Mouse (Mus musculus) stomach, embryonic 14.5 days (tissue): Measurements from ENCODE around the gene Klhdc1. TPM values are rescaled to one million over a fixed set of nuclear protein-coding genes. Genes with fewer than 3 reads are reported as not detected.

Experiments used
- ATAC-seq: fragments of 200-750 bp; cut with Nextera tagmentation; 2 replicates; pipeline ENCODE4 v1.8.0; 2017; ENCODE audit warnings: low read depth, moderate TSS enrichment; ENCODE audit not compliant: insufficient number of reproducible peaks, insufficient read depth, low FRiP score
- H3K27ac ChIP-seq: fragments of 300-500 bp; sonication (generic); 2 replicates; pipeline ENCODE4 v1.5.1; 2014; ENCODE audit warnings: mild to moderate bottlenecking, low read length, moderate library complexity, mixed read lengths
- H3K27me3 ChIP-seq: fragments of 300-500 bp; sonication (generic); 2 replicates; pipeline ENCODE4 v1.6.1; 2014; ENCODE audit warnings: low read length, control low read depth, mixed read lengths; ENCODE audit not compliant: control insufficient read depth, insufficient read depth
- H3K36me3 ChIP-seq: fragments of 300-500 bp; sonication (generic); 2 replicates; pipeline ENCODE4 v1.6.1; 2014; ENCODE audit warnings: mild to moderate bottlenecking, control low read depth, low read length, moderate library complexity, mixed read lengths; ENCODE audit not compliant: control insufficient read depth, insufficient read depth
- H3K4me1 ChIP-seq: fragments of 300-500 bp; sonication (generic); 2 replicates; pipeline ENCODE4 v1.6.1; 2014; ENCODE audit warnings: low read length, control low read depth, mixed read lengths; ENCODE audit not compliant: control insufficient read depth, insufficient read depth
- H3K4me2 ChIP-seq: fragments of 300-500 bp; sonication (generic); replicated peaks from 2 replicates; pipeline ENCODE4 v1.6.1; 2014; ENCODE audit warnings: low read depth, low read length, control low read depth
- H3K4me3 ChIP-seq: fragments of 300-500 bp; sonication (generic); 2 replicates; pipeline ENCODE4 v1.5.1; 2014; ENCODE audit warnings: low read depth, low read length, control low read depth
- H3K9ac ChIP-seq: fragments of 300-500 bp; sonication (generic); replicated peaks from 2 replicates; pipeline ENCODE4 v1.6.1; 2014; ENCODE audit warnings: low read depth, mild to moderate bottlenecking, control low read depth, low read length, moderate library complexity, mixed read lengths
- H3K9me3 ChIP-seq: fragments of 300-500 bp; sonication (generic); 2 replicates; pipeline ENCODE4 v1.6.1; 2016; ENCODE audit warnings: low read depth, low read length, control low read depth; ENCODE audit not compliant: control insufficient read depth
- WGBS: fragments of 180-500 bp; shearing (Covaris S2); extraction: QIAGEN DNeasy Blood & Tissue Kit; methylation state at CpG from one replicate; pipeline ENCODE4 v1.1.7; 2014; 5-methylcytosine and 5-hydroxymethylcytosine counted together
- polyA plus RNA-seq: library from polyadenylated mRNA; unstranded; fragments of >200 nt; fragmentation: Nextera tagmentation; extraction: Ambion mirVana; gene quantifications from 2 replicates; pipeline ENCODE4 v1.2.1, GENCODE M21; 2014

Klhdc1 gene
- polyA plus RNA-seq, 1 experiment from 2014 or later = 7.8 TPM

GRCm38 (mm10) chr12:69268956-69269355 is 28.0 kb downstream of the Klhdc1 start:
- H3K36me3 ChIP-seq = no peaks in the 10 kb centered on the region
- H3K4me3 ChIP-seq = no peak overlapping the region
- no peaks in the 10 kb centered on the region for H3K9me3 ChIP-seq
- ATAC-seq = no peak
- H3K9ac ChIP-seq = no peak overlapping the region
- H3K27ac ChIP-seq = no peak overlapping the region
- 82% methylated on average over 2 of the region's 2 CpGs for WGBS
- no peak overlapping the region for H3K4me2 ChIP-seq
- no peaks in the 10 kb centered on the region for H3K27me3 ChIP-seq
- H3K4me1 ChIP-seq = no peaks in the 10 kb centered on the region

DNA sequence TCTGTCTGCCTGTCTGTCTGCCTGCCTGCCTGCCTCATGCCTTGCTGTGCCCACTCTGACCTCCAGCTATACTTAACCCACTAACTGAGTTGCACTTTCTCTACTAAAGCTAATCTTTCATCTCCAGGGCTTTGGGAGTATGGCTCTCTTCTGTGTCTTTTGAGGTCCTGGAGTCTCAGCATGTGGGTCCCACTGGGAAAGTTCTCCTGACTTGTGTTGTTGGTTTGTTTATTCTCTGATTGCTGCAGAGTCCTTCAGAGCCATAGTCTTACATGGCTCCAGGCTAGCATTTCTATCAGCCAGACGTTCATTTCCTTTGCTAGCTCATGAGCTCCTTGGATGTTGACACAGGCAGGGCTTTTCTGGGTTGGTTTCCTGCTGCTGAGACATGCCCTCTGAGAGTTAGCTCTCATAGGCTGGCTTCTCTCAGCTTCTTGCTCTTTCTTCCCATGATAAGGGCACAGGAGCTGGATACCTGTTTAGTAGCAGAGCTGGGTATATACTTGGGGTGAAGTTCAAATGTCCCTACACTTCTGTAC is 39.0 kb downstream of the Klhdc1 start:
- H3K9ac ChIP-seq = no peak overlapping the region
- no peak overlapping the region for H3K27ac ChIP-seq
- no peaks in the 10 kb centered on the region for H3K36me3 ChIP-seq
- H3K4me2 ChIP-seq = no peak overlapping the region
- no peaks in the 10 kb centered on the region for H3K9me3 ChIP-seq
- H3K27me3 ChIP-seq = no peaks in the 10 kb centered on the region
- no peaks in the 10 kb centered on the region for H3K4me1 ChIP-seq
- WGBS = 32% methylated on average over 1 of the region's 1 CpGs
- no peak for ATAC-seq
- H3K4me3 ChIP-seq = no peak overlapping the region

GRCm38 (mm10) chr12:69280915-69281314 is 39.9 kb downstream of the Klhdc1 start:
- H3K4me2 ChIP-seq = no peak overlapping the region
- no peaks in the 10 kb centered on the region for H3K4me1 ChIP-seq
- WGBS = 90% methylated on average over 3 of the region's 3 CpGs
- H3K9ac ChIP-seq = no peak overlapping the region
- no peak overlapping the region for H3K27ac ChIP-seq
- no peak for ATAC-seq
- no peaks in the 10 kb centered on the region for H3K27me3 ChIP-seq
- H3K4me3 ChIP-seq = no peak overlapping the region
- H3K36me3 ChIP-seq = no peaks in the 10 kb centered on the region
- no peaks in the 10 kb centered on the region for H3K9me3 ChIP-seq

DNA sequence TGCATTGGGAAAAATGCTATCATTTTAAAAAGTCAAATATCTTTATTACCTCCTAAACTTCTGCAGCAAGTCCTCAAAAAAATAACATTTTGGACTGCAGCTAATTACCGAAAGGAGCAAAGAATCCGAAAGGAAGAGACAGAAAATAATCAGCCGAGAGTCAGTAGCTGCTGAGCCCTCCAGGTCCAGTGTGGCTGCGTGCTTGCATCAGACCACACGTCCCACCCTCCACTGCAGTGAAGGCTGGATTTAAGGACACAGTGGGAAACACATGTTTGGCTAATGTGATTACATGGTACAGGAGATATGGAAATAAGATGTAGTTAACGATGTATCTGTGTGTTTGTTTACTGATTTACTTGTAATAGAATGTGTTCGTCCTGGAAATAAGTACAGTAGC is 42.2 kb downstream of the Klhdc1 start:
- no peak overlapping the region for H3K4me2 ChIP-seq
- ATAC-seq = no peak
- H3K36me3 ChIP-seq = no peaks in the 10 kb centered on the region
- H3K27me3 ChIP-seq = no peaks in the 10 kb centered on the region
- H3K4me3 ChIP-seq = no peak overlapping the region
- 82% methylated on average over 7 of the region's 7 CpGs for WGBS
- no peak overlapping the region for H3K27ac ChIP-seq
- no peaks in the 10 kb centered on the region for H3K9me3 ChIP-seq
- H3K4me1 ChIP-seq = no peaks in the 10 kb centered on the region
- no peak overlapping the region for H3K9ac ChIP-seq

- H3K4me1 ChIP-seq = no peaks in the 10 kb centered on the region
- no peak overlapping the region for H3K4me2 ChIP-seq
- H3K36me3 ChIP-seq = no peaks in the 10 kb centered on the region
- no peaks in the 10 kb centered on the region for H3K27me3 ChIP-seq
- H3K9me3 ChIP-seq = no peaks in the 10 kb centered on the region
- 92% methylated on average over 8 of the region's 8 CpGs for whole genome bisulfite sequencing
- H3K9ac ChIP-seq = no peak overlapping the region
- ATAC-seq = no peak
- no peak overlapping the region for H3K4me3 ChIP-seq
- no peak overlapping the region for H3K27ac ChIP-seq
These were observed 46.6 kb downstream of the Klhdc1 start for GRCm38 (mm10) chr12:69287535-69287934.

DNA sequence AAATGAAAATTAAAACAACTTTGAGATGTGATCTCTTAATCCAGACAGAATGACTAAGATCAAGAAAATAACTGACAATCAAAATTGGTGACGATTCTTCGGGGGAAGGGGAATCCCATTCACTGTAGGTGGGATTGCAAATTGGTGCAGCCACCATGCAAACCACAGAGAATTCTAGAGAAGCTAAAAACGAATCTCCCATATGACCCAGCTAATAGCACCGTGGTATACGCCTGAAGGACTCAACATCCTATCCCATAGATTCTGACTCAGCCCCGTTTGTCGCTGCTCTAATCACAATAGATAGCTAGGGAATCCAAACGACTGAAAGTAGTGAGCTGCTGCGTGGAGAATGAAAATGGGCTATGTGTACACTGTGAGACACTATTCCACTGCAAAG is 47.7 kb downstream of the Klhdc1 start:
- Histone ChIP-seq H3K4me2 (no peak overlapping the region), H3K27me3 (no peaks in the 10 kb centered on the region), H3K27ac (no peak overlapping the region), H3K9me3 (no peaks in the 10 kb centered on the region), H3K4me1 (no peaks in the 10 kb centered on the region), H3K4me3 (no peak overlapping the region), H3K36me3 (no peaks in the 10 kb centered on the region), H3K9ac (no peak overlapping the region)
- WGBS = 71% methylated on average over 9 of the region's 9 CpGs
- no peak for ATAC-seq

DNA sequence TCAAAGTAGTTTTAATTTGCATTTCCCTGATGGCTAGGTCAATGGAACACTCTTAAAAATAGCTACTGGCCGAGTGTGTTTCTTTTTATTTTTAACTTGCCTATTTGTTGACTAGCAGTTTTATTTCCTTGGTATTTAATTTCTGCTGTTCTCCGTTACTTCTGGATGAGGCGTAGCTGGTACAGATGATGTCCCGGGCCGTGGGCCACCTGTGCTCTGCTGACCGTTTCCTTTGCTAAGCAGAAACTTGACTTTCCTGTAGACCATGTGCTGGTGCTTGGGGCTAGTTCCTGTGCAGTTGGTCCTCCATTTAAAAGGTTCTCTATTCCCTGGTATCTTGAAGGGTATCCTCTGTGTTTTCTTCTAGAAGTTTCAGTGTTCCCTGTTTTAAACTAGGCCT is 51.4 kb downstream of the Klhdc1 start:
- H3K27ac ChIP-seq = no peak overlapping the region
- H3K27me3 ChIP-seq = no peaks in the 10 kb centered on the region
- no peak overlapping the region for H3K4me2 ChIP-seq
- H3K4me3 ChIP-seq = no peak overlapping the region
- H3K36me3 ChIP-seq = no peaks in the 10 kb centered on the region
- H3K9me3 ChIP-seq = no peaks in the 10 kb centered on the region
- H3K4me1 ChIP-seq = no peaks in the 10 kb centered on the region
- no peak for ATAC-seq
- no peak overlapping the region for H3K9ac ChIP-seq
- 86% methylated on average over 6 of the region's 6 CpGs for WGBS

GRCm38 (mm10) chr12:69293815-69294214 is 52.8 kb downstream of the Klhdc1 start:
- WGBS = 50% methylated on average over 2 of the region's 2 CpGs
- Histone ChIP-seq H3K4me1 (peaks cover 6% of the 10 kb centered on the region), H3K4me2 (no peak overlapping the region), H3K9me3 (no peaks in the 10 kb centered on the region), H3K4me3 (no peak overlapping the region), H3K36me3 (no peaks in the 10 kb centered on the region), H3K9ac (no peak overlapping the region), H3K27me3 (no peaks in the 10 kb centered on the region), H3K27ac (no peak overlapping the region)
- ATAC-seq = no peak

GRCm38 (mm10) chr12:69294936-69295335 is 54.0 kb downstream of the Klhdc1 start:
- no peak for ATAC-seq
- 89% methylated on average over 2 of the region's 2 CpGs for WGBS
- no peak overlapping the region for H3K4me2 ChIP-seq
- H3K4me1 ChIP-seq = peaks cover 11% of the 10 kb centered on the region
- H3K9ac ChIP-seq = no peak overlapping the region
- no peaks in the 10 kb centered on the region for H3K27me3 ChIP-seq
- no peaks in the 10 kb centered on the region for H3K9me3 ChIP-seq
- H3K27ac ChIP-seq = no peak overlapping the region
- no peak overlapping the region for H3K4me3 ChIP-seq
- H3K36me3 ChIP-seq = no peaks in the 10 kb centered on the region
